Mouse (Mus musculus): ENCODE measurements around the gene Gm4858. TPM values are rescaled to one million over a fixed set of nuclear protein-coding genes. Genes with fewer than 3 reads are reported as not detected.
"Not testable (repeated sequence)": the region's sequence is repeated elsewhere in the genome, so short reads cannot be mapped to it uniquely, and the experiment has no call there.

Gm4858 gene
- polyA plus RNA-seq (2015; fragmentation: Nextera tagmentation; extraction: Ambion mirVana): 0.05 and 0.08 TPM in 2 replicates

DNA sequence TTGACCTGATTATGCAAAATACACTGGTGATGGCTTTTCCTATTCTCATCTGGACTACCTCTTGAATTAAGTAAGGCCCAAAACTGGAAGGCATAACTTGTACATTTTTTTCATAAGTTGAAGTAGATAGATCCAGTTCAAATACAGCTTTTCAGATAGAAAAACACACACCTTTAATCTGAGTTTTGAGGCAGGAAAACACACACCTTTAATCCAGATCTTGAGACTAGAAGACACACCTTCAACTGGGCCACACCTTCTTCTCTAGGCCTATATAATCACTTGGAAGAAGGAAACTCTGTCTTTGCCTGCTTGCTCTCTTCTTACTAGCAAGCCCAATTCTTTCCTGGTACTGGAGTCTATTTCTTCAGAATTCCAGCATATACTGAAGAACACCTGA is at the start of gene Gm4858:
Gene Gm4858, plus strand, starts transcription at position 301 of the 400 bp plus-strand sequence.
- not testable (repeated sequence) for ATAC-seq (ENCODE audit: low FRiP score, low TSS enrichment)

DNA sequence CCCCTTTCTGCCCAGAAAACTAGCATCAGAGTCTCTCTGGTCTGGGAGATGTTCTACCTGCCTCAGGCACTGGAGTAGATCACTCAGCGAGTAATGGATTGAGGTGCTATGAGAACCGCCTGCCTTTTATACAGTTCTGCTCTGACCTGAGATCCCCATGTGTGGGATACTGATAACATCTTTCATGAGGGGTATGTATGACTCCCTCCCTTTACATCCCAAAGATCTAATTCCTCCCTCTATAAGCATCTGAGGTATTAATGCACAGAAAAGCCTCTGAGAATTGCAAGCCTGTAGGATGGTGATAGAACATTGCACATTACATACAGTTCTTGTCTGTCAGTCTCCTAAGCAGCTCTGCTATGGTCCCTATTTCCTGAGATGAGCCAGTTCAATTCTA is 49.7 kb upstream of the Gm4858 start, which contains the start of gene Lce1m:
Gene Lce1m, minus strand, starts transcription at position 101 of the 400 bp plus-strand sequence.
- Histone ChIP-seq H3K36me3 (ENCODE audit: control insufficient read depth, insufficient read depth, low read length) (no peaks in the 10 kb centered on the region), H3K27me3 (ENCODE audit: control insufficient read depth, insufficient read depth, low read length) (no peaks in the 10 kb centered on the region), H3K4me2 (replicated peaks; ENCODE audit: low read depth) (no peak within 1 kb of the TSS), H3K27ac (replicated peaks) (no peak within 1 kb of the TSS), H3K4me1 (replicated peaks; ENCODE audit: control insufficient read depth, insufficient read depth) (no peaks in the 10 kb centered on the region), H3K9ac (ENCODE audit: low read length) (no peak within 1 kb of the TSS), H3K9me3 (ENCODE audit: control insufficient read depth, low read length) (no peaks in the 10 kb centered on the region), H3K4me3 (ENCODE audit: low read depth, low read length) (no peak within 1 kb of the TSS)
- 88% methylated on average over 2 of the region's 2 CpGs for WGBS
- ATAC-seq (ENCODE audit: low FRiP score, low TSS enrichment): no peak
- TF ChIP-seq EP300 (optimal IDR thresholded peaks at IDR 0.05) (no peak), CTCF (IDR thresholded peaks at IDR 0.05; ENCODE audit: low read depth) (no peak)
- DNase-seq (ENCODE audit: low spot score): no peak

More for the DNA sequence above, at the start of gene Gm4858:
- not testable (repeated sequence) for H3K36me3 ChIP-seq (ENCODE audit: control insufficient read depth, insufficient read depth, low read length); H3K4me2 ChIP-seq (replicated peaks; ENCODE audit: low read depth); H3K27ac ChIP-seq (replicated peaks); DNase-seq (ENCODE audit: low spot score); H3K27me3 ChIP-seq (ENCODE audit: control insufficient read depth, insufficient read depth, low read length); H3K4me1 ChIP-seq (replicated peaks; ENCODE audit: control insufficient read depth, insufficient read depth); H3K9ac ChIP-seq (ENCODE audit: low read length); H3K4me3 ChIP-seq (ENCODE audit: low read depth, low read length); H3K9me3 ChIP-seq (ENCODE audit: control insufficient read depth, low read length)

GRCm38 (mm10) chr3:93021171-93021570 is 47.5 kb upstream of the Gm4858 start:
- H3K4me3 ChIP-seq (ENCODE audit: low read depth, low read length): no peak overlapping the region
- H3K4me1 ChIP-seq (replicated peaks; ENCODE audit: control insufficient read depth, insufficient read depth): no peaks in the 10 kb centered on the region
- no peaks in the 10 kb centered on the region for H3K27me3 ChIP-seq (ENCODE audit: control insufficient read depth, insufficient read depth, low read length)
- no peaks in the 10 kb centered on the region for H3K9me3 ChIP-seq (ENCODE audit: control insufficient read depth, low read length)
- TF ChIP-seq CTCF (IDR thresholded peaks at IDR 0.05; ENCODE audit: low read depth) (no peak), EP300 (optimal IDR thresholded peaks at IDR 0.05) (no peak)
- H3K36me3 ChIP-seq (ENCODE audit: control insufficient read depth, insufficient read depth, low read length): no peaks in the 10 kb centered on the region
- no peak overlapping the region for H3K9ac ChIP-seq (ENCODE audit: low read length)
- DNase-seq (ENCODE audit: low spot score) (no peak), ATAC-seq (ENCODE audit: low FRiP score, low TSS enrichment) (no peak)
- no peak overlapping the region for H3K27ac ChIP-seq (replicated peaks)
- H3K4me2 ChIP-seq (replicated peaks; ENCODE audit: low read depth): no peak overlapping the region
- WGBS: 81% methylated on average over 1 of the region's 1 CpGs

- DNase-seq (ENCODE audit: low spot score) (no peak), ATAC-seq (ENCODE audit: low FRiP score, low TSS enrichment) (no peak)
- Histone ChIP-seq H3K27me3 (ENCODE audit: control insufficient read depth, insufficient read depth, low read length) (no peaks in the 10 kb centered on the region), H3K4me2 (replicated peaks; ENCODE audit: low read depth) (no peak overlapping the region), H3K4me1 (replicated peaks; ENCODE audit: control insufficient read depth, insufficient read depth) (no peaks in the 10 kb centered on the region), H3K9me3 (ENCODE audit: control insufficient read depth, low read length) (no peaks in the 10 kb centered on the region), H3K4me3 (ENCODE audit: low read depth, low read length) (no peak overlapping the region), H3K9ac (ENCODE audit: low read length) (no peak overlapping the region), H3K27ac (replicated peaks) (no peak overlapping the region), H3K36me3 (ENCODE audit: control insufficient read depth, insufficient read depth, low read length) (no peaks in the 10 kb centered on the region)
- TF ChIP-seq EP300 (optimal IDR thresholded peaks at IDR 0.05): no peak
- no peak for TF ChIP-seq CTCF (IDR thresholded peaks at IDR 0.05; ENCODE audit: low read depth)
- 72% methylated on average over 3 of the region's 3 CpGs for WGBS
Measured at GRCm38 (mm10) chr3:93023411-93024184, 45.0 kb upstream of the Gm4858 start.

DNA sequence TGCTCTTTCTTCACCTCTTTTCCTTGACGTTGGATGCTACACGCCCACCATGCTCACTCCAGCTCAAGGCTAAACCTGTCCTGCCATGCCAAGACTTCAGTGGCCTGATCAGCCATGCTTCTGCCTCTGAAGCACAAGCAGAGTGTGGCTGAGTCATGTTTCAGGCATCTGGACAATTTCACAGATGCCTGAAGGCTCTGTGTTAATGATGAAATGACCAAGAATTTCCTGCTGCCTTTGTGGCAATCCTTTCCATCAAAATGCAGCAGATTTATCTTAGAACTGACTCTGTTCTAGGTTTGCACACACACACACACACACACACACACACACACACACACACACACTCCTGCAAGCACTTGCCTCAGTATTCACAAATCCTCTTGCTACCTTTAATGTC is 43.1 kb upstream of the Gm4858 start:
- Histone ChIP-seq H3K36me3 (ENCODE audit: control insufficient read depth, insufficient read depth, low read length) (no peaks in the 10 kb centered on the region), H3K4me1 (replicated peaks; ENCODE audit: control insufficient read depth, insufficient read depth) (no peaks in the 10 kb centered on the region), H3K9me3 (ENCODE audit: control insufficient read depth, low read length) (no peaks in the 10 kb centered on the region), H3K27me3 (ENCODE audit: control insufficient read depth, insufficient read depth, low read length) (no peaks in the 10 kb centered on the region), H3K9ac (ENCODE audit: low read length) (no peak overlapping the region), H3K27ac (replicated peaks) (no peak overlapping the region), H3K4me3 (ENCODE audit: low read depth, low read length) (no peak overlapping the region), H3K4me2 (replicated peaks; ENCODE audit: low read depth) (no peak overlapping the region)
- DNase-seq (ENCODE audit: low spot score) (no peak), ATAC-seq (ENCODE audit: low FRiP score, low TSS enrichment) (peak; percentile 10; the same call in 1 of the 2 replicates)
- TF ChIP-seq CTCF (IDR thresholded peaks at IDR 0.05; ENCODE audit: low read depth) (no peak), EP300 (optimal IDR thresholded peaks at IDR 0.05) (no peak)
- 56% methylated on average over 2 of the region's 2 CpGs for WGBS

DNA sequence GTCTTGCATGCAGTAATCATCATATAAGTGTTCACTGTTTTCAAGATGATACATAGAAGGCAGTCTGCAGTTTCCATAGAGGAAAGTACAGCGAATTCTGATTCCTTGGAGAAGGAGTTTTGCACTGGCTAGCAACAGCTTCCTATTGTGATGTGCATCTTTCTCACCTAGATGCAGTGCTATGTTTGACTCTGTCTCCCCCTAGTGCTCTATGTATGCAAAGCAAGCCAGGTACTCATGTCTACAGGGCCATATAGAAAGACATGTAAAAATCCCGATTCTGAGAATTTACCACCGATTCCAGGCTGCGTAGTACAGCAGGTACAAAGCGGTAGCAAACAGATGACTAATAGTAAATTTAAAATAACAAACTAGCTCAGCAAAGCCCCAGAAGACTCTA is 37.2 kb upstream of the Gm4858 start:
- Histone ChIP-seq H3K4me3 (ENCODE audit: low read depth, low read length) (no peak overlapping the region), H3K27ac (replicated peaks) (no peak overlapping the region), H3K9ac (ENCODE audit: low read length) (no peak overlapping the region), H3K4me2 (replicated peaks; ENCODE audit: low read depth) (no peak overlapping the region), H3K9me3 (ENCODE audit: control insufficient read depth, low read length) (no peaks in the 10 kb centered on the region), H3K4me1 (replicated peaks; ENCODE audit: control insufficient read depth, insufficient read depth) (no peaks in the 10 kb centered on the region), H3K36me3 (ENCODE audit: control insufficient read depth, insufficient read depth, low read length) (no peaks in the 10 kb centered on the region), H3K27me3 (ENCODE audit: control insufficient read depth, insufficient read depth, low read length) (no peaks in the 10 kb centered on the region)
- ATAC-seq (ENCODE audit: low FRiP score, low TSS enrichment) (no peak), DNase-seq (ENCODE audit: low spot score) (peak; percentile 30)
- 38% methylated on average over 5 of the region's 5 CpGs for WGBS
- TF ChIP-seq EP300 (optimal IDR thresholded peaks at IDR 0.05) (no peak), CTCF (IDR thresholded peaks at IDR 0.05; ENCODE audit: low read depth) (peak; percentile 92)

Measured in stomach, postnatal 0 days (tissue).